Mouse (Mus musculus) heart, embryonic 16.5 days (tissue): ENCODE results near the gene AW011738. TPM values are rescaled to one million over a fixed set of nuclear protein-coding genes. Genes with fewer than 3 reads are reported as not detected.

Source experiments
- ATAC-seq: fragments of 200-750 bp; cut with Nextera tagmentation; replicated peaks from 2 replicates; pipeline ENCODE4 v1.8.0; 2017; ENCODE audit warnings: moderate number of reproducible peaks; ENCODE audit not compliant: insufficient read depth, low FRiP score; ENCODE audit errors: extremely low read depth
- H3K27ac ChIP-seq: fragments of 300-500 bp; sonication (generic); 2 replicates; pipeline ENCODE4 v1.5.1; 2014; ENCODE audit warnings: mild to moderate bottlenecking, low read length, control low read depth, moderate library complexity
- H3K27me3 ChIP-seq: fragments of 300-500 bp; sonication (generic); 2 replicates; pipeline ENCODE4 v1.6.1; 2014; ENCODE audit warnings: low read length, mixed read lengths; ENCODE audit not compliant: control insufficient read depth, insufficient read depth
- H3K36me3 ChIP-seq: fragments of 300-500 bp; sonication (generic); 2 replicates; pipeline ENCODE4 v1.6.1; 2014; ENCODE audit not compliant: control insufficient read depth, insufficient read depth
- H3K4me1 ChIP-seq: fragments of 300-500 bp; sonication (generic); 2 replicates; pipeline ENCODE4 v1.6.1; 2014; ENCODE audit warnings: low read length, mixed read lengths; ENCODE audit not compliant: control insufficient read depth, insufficient read depth
- H3K4me2 ChIP-seq: fragments of 300-500 bp; sonication (generic); 2 replicates; pipeline ENCODE4 v1.6.1; 2014; ENCODE audit warnings: low read depth, mild to moderate bottlenecking, control low read depth, low read length
- H3K4me3 ChIP-seq: fragments of 300-500 bp; sonication (generic); 2 replicates; pipeline ENCODE4 v1.5.1; 2014; ENCODE audit warnings: mild to moderate bottlenecking, control low read depth, low read length
- H3K9ac ChIP-seq: fragments of 300-500 bp; sonication (generic); 2 replicates; pipeline ENCODE4 v1.6.1; 2014; ENCODE audit warnings: low read length, control low read depth
- H3K9me3 ChIP-seq: fragments of 300-500 bp; sonication (generic); replicated peaks from 2 replicates; pipeline ENCODE4 v1.6.1; 2016; ENCODE audit warnings: low read length; ENCODE audit not compliant: control insufficient read depth
- WGBS: fragments of 180-500 bp; shearing (Covaris S2); extraction: QIAGEN DNeasy Blood & Tissue Kit; methylation state at CpG from one replicate; pipeline ENCODE4 v1.1.7; 2014; 5-methylcytosine and 5-hydroxymethylcytosine counted together
- polyA plus RNA-seq: library from polyadenylated mRNA; unstranded; fragments of >200 nt; fragmentation: Nextera tagmentation; extraction: Ambion mirVana; gene quantifications from 2 replicates; pipeline ENCODE4 v1.2.1, GENCODE M21; 2015

Gene AW011738
- polyA plus RNA-seq, 1 experiment from 2014 or later, result 5.6 TPM

DNA sequence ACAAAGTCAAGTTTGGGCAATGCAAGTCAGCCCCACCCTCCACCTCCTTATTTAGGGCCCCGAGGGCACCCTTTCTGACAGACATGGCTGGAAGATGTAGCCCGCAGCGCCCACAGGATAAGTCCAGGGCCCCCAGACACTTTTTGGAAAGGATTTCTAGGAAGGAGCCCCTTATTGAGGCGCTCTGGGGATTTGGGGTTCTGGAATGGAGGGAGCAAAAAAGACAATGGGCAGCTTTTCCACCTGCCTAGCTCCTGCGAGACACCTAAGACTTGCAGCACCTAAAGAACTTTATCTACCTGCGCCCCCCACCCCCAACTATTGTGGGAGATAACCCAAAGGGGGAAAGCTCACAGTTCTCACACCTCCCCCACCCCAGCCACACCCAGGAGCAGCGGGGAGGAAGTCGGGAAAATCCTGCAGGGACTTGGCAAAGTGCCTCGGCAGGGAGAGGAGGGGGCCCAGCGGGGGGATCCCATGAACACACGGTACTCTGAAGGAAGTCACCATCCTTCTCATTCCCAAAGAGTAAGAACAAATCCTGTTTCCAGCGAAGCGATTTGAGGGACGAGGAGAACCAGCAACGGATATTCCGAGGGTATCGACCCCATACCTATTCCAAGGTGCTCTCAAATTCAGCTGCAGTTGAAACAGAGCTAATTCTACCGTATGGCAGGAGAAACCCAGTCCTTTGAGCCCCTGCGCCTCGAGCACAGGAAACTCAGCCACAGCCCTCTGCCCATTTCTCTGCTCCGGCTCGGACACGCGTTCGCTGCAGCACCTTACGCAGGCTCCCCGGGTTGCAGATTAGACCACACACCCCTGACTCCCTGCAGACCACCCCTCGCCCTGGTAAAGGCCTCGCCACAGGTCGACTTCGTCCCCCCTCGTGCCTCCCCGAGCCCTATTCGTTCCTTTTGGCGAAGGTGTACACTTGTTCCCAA, 6.9 kb upstream of the AW011738 start:
- peak overlapping the region; percentile 93 for H3K9ac ChIP-seq
- WGBS, result 6% methylated on average over 35 of the region's 35 CpGs
- no peaks in the 10 kb centered on the region for H3K9me3 ChIP-seq
- H3K36me3 ChIP-seq, result 0 out of 2 replicates have a peak, but pooled peaks cover 9% of the 10 kb centered on the region
- peak overlapping the region; percentile 72 for H3K4me2 ChIP-seq
- peak overlapping the region; percentile 96 for H3K4me3 ChIP-seq
- peak overlapping the region; percentile 47 for H3K27ac ChIP-seq
- ATAC-seq, result 0 out of 2 replicates have a peak, but pooled peaks have one; percentile 0
- no peaks in the 10 kb centered on the region for H3K27me3 ChIP-seq
- peaks cover 27% of the 10 kb centered on the region for H3K4me1 ChIP-seq

DNA sequence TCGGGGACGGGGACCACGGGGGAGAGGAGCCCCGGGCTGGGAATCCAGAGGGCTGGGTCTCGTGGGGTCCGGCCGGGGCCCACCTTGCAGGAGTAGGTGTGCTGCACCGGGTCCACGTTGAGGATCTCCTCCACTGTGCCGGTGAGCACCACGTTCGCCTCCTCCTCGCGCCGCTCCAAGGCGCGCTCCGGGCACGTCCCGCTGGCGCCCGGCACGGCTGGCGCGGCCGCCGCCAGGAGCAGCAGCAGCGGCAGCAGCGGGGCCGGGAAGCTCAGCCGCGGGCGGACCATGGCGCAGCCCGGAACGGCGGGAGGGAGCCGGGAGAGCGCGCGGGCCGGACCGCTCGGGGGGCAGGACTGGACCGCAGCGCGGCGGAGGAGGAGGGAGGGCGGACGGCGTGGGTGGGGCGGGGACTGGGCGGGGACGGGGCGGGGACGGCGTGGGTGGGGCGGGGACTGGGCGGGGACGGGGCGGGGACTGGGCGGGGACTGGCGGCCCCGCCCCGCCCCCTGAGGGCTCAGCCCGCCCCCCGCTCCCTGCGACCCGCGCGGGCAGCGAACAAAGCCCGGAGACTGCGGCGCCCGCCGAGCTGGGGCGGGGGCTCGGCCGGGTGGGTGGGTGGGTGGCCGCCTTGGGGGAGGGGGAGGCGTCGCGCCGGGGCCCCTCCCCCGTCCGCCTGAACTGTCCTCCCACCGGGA, 5.8 kb upstream of the AW011738 start, which contains the start of gene Agrn:
TSS of gene Agrn (minus strand) at position 358 of the 698 bp plus-strand sequence.
- H3K27ac ChIP-seq, result peak within 1 kb of the TSS; percentile 94
- ATAC-seq, result peak; percentile 82
- peak within 1 kb of the TSS; percentile 74 for H3K4me2 ChIP-seq
- no peaks in the 10 kb centered on the region for H3K27me3 ChIP-seq
- H3K9ac ChIP-seq, result peak within 1 kb of the TSS; percentile 93
- peak within 1 kb of the TSS; percentile 96 for H3K4me3 ChIP-seq
- peaks cover 29% of the 10 kb centered on the region for H3K4me1 ChIP-seq
- H3K36me3 ChIP-seq, result 0 out of 2 replicates have a peak, but pooled peaks cover 9% of the 10 kb centered on the region
- WGBS, result under 1% methylated on average over 62 of the region's 88 CpGs
- no peaks in the 10 kb centered on the region for H3K9me3 ChIP-seq

DNA sequence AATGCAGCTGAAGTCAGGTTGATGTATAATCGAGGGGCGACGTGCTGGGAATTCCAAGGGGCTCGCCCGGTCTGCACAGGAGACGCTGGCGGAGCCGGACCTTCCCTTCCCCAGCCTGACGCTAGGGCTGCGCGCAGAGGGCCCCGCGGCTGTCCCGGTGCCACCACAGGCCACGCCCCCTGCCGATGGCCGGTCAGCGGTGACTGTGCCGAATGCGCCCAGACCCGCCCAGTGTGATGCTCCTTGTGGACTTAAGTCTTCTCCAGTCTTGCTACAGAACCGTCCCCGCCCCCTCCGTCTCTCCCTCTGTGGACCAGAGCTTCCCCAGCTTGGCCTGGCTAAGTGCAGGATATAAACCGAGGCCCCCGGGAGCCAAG, 5.3 kb upstream of the AW011738 start:
- peak overlapping the region; percentile 94 for H3K27ac ChIP-seq
- H3K9ac ChIP-seq, result peak overlapping the region; percentile 78
- H3K4me1 ChIP-seq, result peaks cover 29% of the 10 kb centered on the region
- WGBS, result under 1% methylated on average over 25 of the region's 26 CpGs
- peak overlapping the region; percentile 74 for H3K4me2 ChIP-seq
- peak overlapping the region; percentile 96 for H3K4me3 ChIP-seq
- H3K36me3 ChIP-seq, result 0 out of 2 replicates have a peak, but pooled peaks cover 9% of the 10 kb centered on the region
- H3K9me3 ChIP-seq, result no peaks in the 10 kb centered on the region
- H3K27me3 ChIP-seq, result no peaks in the 10 kb centered on the region
- peak; percentile 91 for ATAC-seq

DNA sequence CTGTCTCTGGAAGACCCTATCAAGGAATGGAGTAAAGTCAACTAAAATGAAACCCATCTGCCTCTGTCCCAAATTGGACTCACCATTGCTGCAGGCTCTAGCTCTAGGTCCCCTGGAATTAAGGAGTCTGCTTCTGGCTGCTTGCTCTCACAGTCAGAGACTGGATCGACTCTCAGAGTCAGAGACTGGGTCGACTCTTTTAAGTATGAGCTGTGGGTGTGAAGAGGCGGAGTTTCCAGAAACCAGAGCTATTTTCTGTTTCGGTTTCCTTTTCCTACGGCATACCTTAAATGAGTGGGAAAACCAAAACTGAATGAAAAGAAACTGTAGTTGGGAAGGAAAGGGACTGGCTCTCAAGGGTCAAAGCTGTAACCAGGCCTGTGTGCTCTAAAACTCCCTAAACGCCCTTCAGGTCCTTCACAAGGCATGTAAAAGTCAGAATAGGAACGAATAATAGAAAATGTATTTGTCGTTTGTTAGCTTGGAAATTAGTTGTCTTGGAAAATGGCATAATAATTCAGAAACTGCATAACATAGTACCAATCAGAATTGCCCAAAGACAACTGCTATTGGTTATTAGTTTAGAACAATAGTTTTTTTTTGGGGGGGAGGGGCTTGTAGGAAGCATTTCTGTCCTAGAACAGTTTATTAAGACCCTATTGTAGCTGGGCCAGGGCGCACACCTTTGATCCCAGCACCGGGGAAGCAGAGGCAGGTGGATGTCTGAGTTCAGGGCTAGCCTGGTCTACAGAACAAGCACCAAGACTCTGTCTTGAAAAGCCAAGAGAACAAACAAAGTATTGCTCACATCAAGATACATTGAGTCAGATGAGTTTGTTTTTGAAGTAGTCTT, 2.3 kb upstream of the AW011738 start, which contains the start of gene Isg15:
TSS of gene Isg15 (minus strand) at position 196 of the 853 bp plus-strand sequence.
- Histone ChIP-seq H3K27me3 (peaks cover 3% of the 10 kb centered on the region), H3K27ac (peak within 1 kb of the TSS; percentile 48; the same call in 1 of the 2 replicates), H3K4me2 (peak within 1 kb of the TSS; percentile 50), H3K4me3 (peak within 1 kb of the TSS; percentile 19; the same call in 1 of the 2 replicates), H3K4me1 (peaks cover 30% of the 10 kb centered on the region), H3K9me3 (no peaks in the 10 kb centered on the region), H3K9ac (0 out of 2 replicates have a peak within 1 kb of the TSS, but pooled peaks have one; percentile 25), H3K36me3 (no peaks in the 10 kb centered on the region)
- ATAC-seq, result no peak
- WGBS, result 58% methylated on average over 10 of the region's 10 CpGs

DNA sequence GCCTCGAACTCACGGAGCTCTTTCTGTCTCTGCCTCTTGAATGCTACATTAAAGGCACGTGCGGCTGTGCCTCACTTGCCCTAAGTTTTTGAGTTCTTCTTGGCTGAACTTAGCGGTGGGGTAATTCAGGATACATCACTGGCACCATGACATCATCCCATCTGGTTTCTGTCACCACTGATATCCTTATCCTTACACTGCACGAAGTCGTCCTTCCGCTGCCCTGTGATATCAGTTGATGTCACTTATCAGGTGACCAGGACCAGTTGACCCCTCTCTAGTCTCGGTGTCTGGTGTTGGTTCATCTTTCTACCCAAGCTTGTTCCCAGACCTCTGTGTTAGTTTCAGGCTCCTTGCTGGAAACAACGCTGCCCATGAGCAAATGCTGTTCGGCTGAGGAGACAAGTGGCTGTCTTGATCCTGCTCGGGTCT, 626 bp upstream of the AW011738 start:
- Histone ChIP-seq H3K4me1 (peaks cover 26% of the 10 kb centered on the region), H3K27me3 (peaks cover 3% of the 10 kb centered on the region), H3K36me3 (0 out of 2 replicates have a peak, but pooled peaks cover 4% of the 10 kb centered on the region), H3K27ac (peak overlapping the region; percentile 85), H3K4me3 (peak overlapping the region; percentile 81), H3K4me2 (peak overlapping the region; percentile 98), H3K9ac (peak overlapping the region; percentile 83), H3K9me3 (no peaks in the 10 kb centered on the region; the same call in 1 of the 2 replicates)
- no peak for ATAC-seq
- 15% methylated on average over 12 of the region's 12 CpGs for WGBS

DNA sequence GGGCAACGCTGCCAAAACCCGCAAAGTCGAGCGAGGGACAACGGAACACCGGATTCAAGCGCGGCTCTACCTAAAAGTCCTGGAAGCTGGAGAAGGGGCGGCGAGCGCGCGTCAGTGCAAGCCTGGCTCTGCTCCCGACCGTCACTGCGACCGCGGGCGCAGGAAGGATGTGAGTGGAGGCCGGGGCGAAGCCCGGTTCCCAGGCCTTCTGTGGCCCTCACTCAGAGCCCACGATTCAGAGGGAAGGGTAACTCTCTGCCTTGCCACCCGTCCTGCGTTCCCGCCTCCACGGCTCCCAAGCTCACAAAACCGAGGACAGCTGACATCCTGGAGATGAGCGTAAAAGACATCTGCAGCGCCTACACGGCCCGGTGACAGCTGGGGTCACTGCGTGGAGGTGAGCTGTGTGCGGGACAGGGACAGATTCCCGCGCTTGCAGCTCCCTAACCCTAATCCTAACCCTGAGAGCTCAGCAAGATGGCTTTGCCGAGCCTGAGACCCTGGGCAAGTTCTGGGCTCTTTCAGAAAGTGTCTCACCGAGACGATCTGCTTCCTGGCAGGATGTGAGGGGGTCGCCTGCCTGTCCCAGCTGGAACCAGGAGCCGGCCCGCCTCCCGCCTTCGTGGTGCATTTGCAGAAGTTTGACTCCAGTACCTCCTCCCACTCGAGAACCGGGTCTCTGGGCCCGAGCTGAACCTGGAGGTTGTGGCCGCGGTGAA, 468 bp downstream of the AW011738 start:
- H3K9ac ChIP-seq, result peak overlapping the region; percentile 83
- peak; percentile 49 for ATAC-seq
- peak overlapping the region; percentile 98 for H3K4me2 ChIP-seq
- under 1% methylated on average over 49 of the region's 49 CpGs for WGBS
- H3K27ac ChIP-seq, result peak overlapping the region; percentile 85
- H3K36me3 ChIP-seq, result peaks cover 9% of the 10 kb centered on the region; the same call in 1 of the 2 replicates
- H3K9me3 ChIP-seq, result no peaks in the 10 kb centered on the region; the same call in 1 of the 2 replicates
- H3K27me3 ChIP-seq, result peaks cover 3% of the 10 kb centered on the region
- peak overlapping the region; percentile 81 for H3K4me3 ChIP-seq
- H3K4me1 ChIP-seq, result peaks cover 24% of the 10 kb centered on the region

DNA sequence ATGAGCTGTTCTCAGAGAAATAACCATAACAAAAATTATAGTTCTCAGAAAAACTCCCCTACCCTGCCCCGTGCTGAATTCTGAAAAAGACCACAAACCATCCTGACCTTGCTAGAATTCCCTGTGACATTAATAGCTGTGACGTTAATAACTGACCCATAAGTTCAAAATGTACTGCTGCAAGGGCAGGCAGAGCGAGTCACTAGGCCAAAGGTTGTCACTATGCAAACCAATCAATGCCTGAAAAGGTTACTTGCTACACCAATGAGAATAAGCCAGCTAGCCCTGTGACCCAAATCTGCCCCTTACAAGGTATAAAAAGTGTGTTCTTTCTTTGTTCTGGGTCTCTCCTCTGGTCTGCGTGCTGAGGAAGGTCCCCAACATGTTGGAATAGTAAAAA, 5.8 kb downstream of the AW011738 start:
- H3K4me1 ChIP-seq, result peaks cover 11% of the 10 kb centered on the region; the same call in 1 of the 2 replicates
- WGBS, result 89% methylated on average over 4 of the region's 4 CpGs
- H3K4me3 ChIP-seq, result no peak overlapping the region
- no peaks in the 10 kb centered on the region; the same call in 1 of the 2 replicates for H3K9me3 ChIP-seq
- H3K9ac ChIP-seq, result no peak overlapping the region
- ATAC-seq, result no peak
- H3K4me2 ChIP-seq, result no peak overlapping the region
- peaks cover 9% of the 10 kb centered on the region; the same call in 1 of the 2 replicates for H3K36me3 ChIP-seq
- H3K27ac ChIP-seq, result no peak overlapping the region
- peaks cover 3% of the 10 kb centered on the region for H3K27me3 ChIP-seq
